Mouse (Mus musculus): ENCODE measurements around the gene Slc22a4.

DNA sequence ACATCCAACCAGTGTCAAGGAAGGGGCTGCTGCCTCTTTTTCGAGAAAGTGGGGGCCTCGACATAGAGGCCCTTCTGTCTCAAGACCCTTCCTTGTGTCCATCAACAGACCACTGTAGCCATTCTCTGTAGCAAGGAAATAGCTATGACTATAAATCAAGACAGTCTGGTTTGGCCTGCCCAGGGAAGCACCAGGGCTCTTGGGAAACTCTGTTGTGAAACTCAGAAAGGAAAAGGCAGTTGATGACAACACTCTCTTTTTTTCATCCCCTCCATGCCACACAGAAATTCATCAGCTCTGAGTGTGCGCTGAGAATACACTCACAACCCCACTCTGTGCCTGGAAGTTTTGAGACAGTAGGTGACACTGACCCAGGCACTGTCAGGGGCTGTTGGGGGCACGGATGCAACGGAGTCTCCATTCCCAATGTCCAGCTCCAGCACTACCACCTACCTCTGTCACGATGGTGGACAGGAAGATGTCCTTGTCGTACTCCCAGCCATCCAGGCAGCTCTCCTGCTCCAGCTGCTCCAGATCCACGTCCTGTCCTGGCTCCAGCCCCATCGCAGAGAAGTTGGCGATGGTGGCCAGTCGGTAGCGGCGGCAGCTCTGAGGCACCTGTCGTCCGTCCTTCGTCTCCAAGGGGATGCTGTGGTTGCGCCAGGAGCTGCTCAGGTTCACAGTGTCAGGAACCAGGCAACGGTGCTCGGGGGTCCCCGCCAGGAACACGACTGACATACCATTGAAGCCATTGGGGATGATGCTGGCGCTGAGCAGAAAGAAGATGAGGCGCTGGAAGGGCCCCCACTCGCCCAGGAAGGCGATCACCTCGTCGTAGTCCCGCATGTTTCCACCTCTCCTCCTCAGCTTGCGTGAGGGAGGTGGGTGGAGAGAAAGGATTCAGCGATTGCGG, 503 bp downstream of the Slc22a4 start:
- no peak for TF ChIP-seq POLR2A (IDR thresholded peaks at IDR 0.05; ENCODE audit: insufficient read length, low read depth)
- TF ChIP-seq MYOG (IDR thresholded peaks at IDR 0.05; ENCODE audit: control insufficient read depth in 1 of 3, insufficient read depth in 1 of 3, insufficient read length in 2 of 3, low read depth in 2 of 3) = no peak
- no peak for TF ChIP-seq MAX (IDR thresholded peaks at IDR 0.05; ENCODE audit: low read depth)
- TF ChIP-seq TCF12 (IDR thresholded peaks at IDR 0.05; ENCODE audit: insufficient read depth, poor library complexity, severe bottlenecking) = no peak
- no peak for TF ChIP-seq REST (IDR thresholded peaks at IDR 0.05; ENCODE audit: insufficient read depth, insufficient read length)
- TF ChIP-seq SRF (IDR thresholded peaks at IDR 0.05; ENCODE audit: control insufficient read depth, insufficient read length, low read depth) = no peak
- TF ChIP-seq CEBPB (IDR thresholded peaks at IDR 0.05; ENCODE audit: insufficient read depth, poor library complexity, severe bottlenecking) = no peak
- TF ChIP-seq USF1 (IDR thresholded peaks at IDR 0.05; ENCODE audit: low read depth) = no peak
- peak in 1 of 3 experiments; percentile 46 for TF ChIP-seq MYOD1 (IDR thresholded peaks at IDR 0.05; ENCODE audit: control insufficient read depth in 1 of 3, insufficient read length in 2 of 3, low read depth in 2 of 3)
- TF ChIP-seq POLR2AphosphoS2 (IDR thresholded peaks at IDR 0.05; ENCODE audit: insufficient read length, low read depth) = no peak
- TF ChIP-seq E2F4 (IDR thresholded peaks at IDR 0.05; ENCODE audit: insufficient read depth) = no peak
- TF ChIP-seq TCF3 (IDR thresholded peaks at IDR 0.05; ENCODE audit: insufficient read length, low read depth) = no peak

Measured in myocyte (in vitro differentiated cells).